Mouse (Mus musculus) bone marrow macrophage, adult 2 months (primary cell): ENCODE results near the gene Arhgef17.

ENCODE experiments used
- CTCF ChIP-seq: IDR thresholded peaks from 2 replicates; pipeline ENCODE4 v1.5.1; 2012; ENCODE audit warnings: low read depth, mild to moderate bottlenecking, low read length, moderate library complexity
- POLR2A ChIP-seq: IDR thresholded peaks from 2 replicates; pipeline ENCODE4 v1.6.1; 2012; ENCODE audit warnings: mild to moderate bottlenecking, low read depth, low read length, borderline replicate concordance

DNA sequence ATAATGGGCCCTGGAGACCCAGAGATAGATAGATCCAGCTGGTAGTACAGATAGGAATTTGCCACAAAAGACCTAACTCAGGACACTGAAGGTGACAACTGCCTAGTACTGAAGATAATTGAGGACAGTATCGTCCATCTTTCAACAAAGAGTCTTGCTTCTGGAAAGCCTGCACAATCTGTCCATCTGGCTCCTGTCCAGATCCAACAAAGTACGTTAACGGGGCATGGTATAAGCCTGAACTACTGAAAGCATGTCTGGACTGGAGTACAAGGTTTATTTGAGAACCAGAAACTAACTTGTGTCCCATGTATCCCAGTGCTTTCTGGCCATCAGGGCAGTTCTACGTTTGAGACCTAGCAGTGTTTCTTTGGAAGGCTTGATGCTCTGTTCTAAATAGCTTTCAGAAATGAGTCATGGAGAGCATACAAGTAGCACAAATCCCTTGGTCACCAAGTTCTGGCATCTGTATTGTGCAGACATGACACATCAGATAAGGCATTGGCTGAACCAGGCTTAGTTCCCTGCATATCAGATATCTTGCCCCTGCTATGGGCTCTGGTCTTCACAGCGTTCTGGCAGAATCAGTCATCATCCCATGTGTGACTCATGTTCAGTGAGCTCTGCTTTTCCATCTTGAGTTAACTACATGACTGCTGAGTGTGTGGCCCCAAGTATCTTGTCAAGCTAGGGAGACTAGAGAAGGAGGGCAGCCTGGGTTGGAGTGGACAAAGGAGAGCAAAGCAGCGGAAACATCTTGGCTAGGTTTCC, 92.1 kb downstream of the Arhgef17 start:
- no peak for TF ChIP-seq CTCF
- no peak for TF ChIP-seq POLR2A
